Mouse (Mus musculus): ENCODE results near the gene Akap8. TPM values are rescaled to one million over a fixed set of nuclear protein-coding genes. Genes with fewer than 3 reads are reported as not detected.
A peak's percentile ranks its signal among the peaks of the same experiment; 100 is the strongest.

Akap8 gene
- total RNA-seq (2021) = 10 to 100 TPM; 29.3 to 30.5 TPM
- long read RNA-seq, experiment 1, transcript Akap8-201 (14 exons, 3,731 nt) = major isoform, 10 of 14 reads
- long read RNA-seq, experiment 1, partial matches to known transcripts = 2 of 14 reads
- long read RNA-seq, experiment 1, other reads (novel, unspliced or antisense) = 2 of 14 reads
- long read RNA-seq, experiment 2, transcript Akap8-201 (14 exons, 3,731 nt) = major isoform, 13 of 22 reads
- long read RNA-seq, experiment 2, partial matches to known transcripts = 2 of 22 reads
- long read RNA-seq, experiment 2, other reads (novel, unspliced or antisense) = 6 of 22 reads

DNA sequence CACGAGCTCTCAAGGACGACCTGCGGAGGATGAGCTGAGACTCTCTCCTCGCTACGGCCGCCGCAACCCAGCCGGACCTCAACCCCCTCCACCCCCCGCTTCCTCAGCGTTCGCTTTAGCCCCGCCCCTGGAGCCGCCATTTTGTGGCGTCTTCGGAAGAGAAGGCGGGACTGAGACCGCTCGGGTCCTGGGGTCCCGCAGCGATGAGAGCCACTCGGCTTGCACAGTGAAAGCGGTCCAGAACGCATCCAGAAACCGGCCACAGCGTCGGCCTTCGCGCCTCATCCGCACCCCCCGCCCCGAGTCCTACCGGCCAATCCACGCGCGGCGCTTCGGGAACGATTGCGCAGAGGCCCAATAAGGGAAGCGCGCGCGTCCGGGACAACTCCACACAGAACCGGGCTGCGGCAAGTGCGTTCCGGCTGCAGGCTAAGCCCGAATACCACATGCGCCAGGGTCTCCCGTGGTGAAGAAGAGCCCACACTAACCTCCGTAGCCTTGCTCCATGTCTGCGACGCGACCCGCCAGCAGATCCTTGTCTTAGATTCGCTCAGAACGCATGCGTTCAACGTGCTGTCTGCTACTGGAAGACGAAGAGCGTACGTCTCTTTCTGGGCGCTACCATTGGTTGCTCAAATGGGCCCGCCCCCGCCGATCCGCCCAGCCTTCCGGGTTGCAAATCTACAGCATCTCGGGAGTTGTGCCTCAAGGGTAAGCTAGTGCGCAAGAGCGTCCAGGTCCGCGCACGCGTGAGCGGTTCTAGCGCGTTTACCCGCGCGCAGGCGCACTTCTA is at the start of gene Akap8:
Gene Akap8, minus strand, starts transcription at position 642 of the 793 bp plus-strand sequence.
- DNase-seq = peak; percentile 98
- intact Hi-C loops (cut with DNase I; ENCODE audit: low total_unique reads) = no loop called here

DNA sequence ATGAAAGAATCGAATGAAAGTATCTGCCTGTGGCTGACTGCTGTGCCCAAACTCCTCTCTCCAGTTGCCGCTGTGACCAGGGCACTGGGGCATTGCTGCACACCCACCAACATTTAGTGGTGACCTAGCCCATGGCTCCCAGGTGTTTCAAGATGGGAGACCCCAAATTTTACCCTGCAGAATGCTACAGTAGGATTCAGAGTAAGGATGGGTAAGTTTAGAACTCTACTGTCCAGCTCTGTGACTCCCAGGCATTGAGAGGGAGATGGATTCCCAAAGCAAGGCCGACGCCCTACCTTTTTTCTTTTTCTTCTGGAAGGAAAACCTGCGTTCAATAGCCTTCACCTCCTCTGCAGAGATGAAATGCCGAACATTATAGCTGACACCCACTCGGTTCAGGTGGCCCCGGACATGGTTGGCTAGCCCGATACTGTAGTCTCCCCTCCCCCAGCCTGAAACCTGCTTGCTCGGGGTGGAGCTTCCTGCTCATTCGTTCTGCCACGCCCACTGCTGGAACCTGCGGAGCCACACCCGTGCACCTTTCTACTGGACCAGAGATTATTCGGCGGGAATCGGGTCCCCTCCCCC is 48.0 kb upstream of the Akap8 start:
- intact Hi-C loops (cut with DNase I; ENCODE audit: low total_unique reads) = no loop called here
- DNase-seq = no peak

- no peak for DNase-seq
- intact Hi-C loops (cut with DNase I; ENCODE audit: low total_unique reads) = no loop called here
These were observed 46.7 kb upstream of the Akap8 start for GRCm38 (mm10) chr17:32367706-32368105.

DNA sequence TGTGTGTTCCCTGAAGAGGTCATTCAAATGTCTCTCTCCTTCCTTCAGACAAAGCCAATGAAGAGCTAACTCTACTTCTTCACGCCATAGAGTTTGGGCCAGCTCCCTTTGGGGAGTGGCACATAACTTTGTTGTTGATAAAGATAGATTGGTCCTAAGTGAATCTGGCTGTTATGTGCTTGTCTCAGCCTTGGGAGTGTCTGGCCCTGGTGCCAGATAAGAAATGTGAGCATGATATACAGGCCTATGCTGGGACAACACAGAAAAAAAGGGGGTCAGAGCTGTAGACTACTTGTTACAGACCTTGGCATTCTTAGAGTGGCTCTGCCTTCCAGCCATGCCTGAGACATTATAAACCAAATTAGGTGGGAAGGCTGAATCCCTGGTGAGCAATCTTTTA is 44.3 kb upstream of the Akap8 start:
- DNase-seq = no peak
- intact Hi-C loops (cut with DNase I; ENCODE audit: low total_unique reads) = no loop called here

GRCm38 (mm10) chr17:32364850-32365249 is 43.8 kb upstream of the Akap8 start:
- no peak for DNase-seq

GRCm38 (mm10) chr17:32364331-32364730 is 43.3 kb upstream of the Akap8 start:
- DNase-seq = peak; percentile 92
- intact Hi-C loops (cut with DNase I; ENCODE audit: low total_unique reads) = no loop called here

More at GRCm38 (mm10) chr17:32364850-32365249, 43.8 kb upstream of the Akap8 start:
- intact Hi-C loops (cut with DNase I; ENCODE audit: low total_unique reads) = no loop called here

- no peak for DNase-seq
- intact Hi-C loops (cut with DNase I; ENCODE audit: low total_unique reads) = no loop called here
These were observed 42.8 kb upstream of the Akap8 start for GRCm38 (mm10) chr17:32363821-32364301.

DNA sequence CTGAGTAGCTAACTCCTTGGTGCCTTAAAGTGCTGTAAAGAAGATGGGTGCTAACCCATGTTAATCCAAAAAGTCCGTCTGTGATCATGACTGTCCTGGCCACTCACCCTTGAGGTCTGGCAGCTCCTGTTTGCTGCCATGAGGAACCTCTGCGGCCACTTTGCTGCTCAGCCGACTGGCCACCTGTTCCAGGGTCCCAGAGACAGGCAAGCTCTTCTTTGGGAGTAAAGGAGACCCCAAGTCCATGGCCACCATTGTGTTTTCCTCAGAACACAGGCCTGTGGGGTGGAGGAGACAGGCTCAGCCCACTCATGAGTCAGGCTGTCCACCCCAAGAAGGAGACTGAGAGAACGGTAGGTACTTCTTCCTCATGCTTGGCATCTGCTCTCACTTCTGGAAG is 41.6 kb upstream of the Akap8 start:
- no peak for DNase-seq
- intact Hi-C loops (cut with DNase I; ENCODE audit: low total_unique reads) = no loop called here

DNA sequence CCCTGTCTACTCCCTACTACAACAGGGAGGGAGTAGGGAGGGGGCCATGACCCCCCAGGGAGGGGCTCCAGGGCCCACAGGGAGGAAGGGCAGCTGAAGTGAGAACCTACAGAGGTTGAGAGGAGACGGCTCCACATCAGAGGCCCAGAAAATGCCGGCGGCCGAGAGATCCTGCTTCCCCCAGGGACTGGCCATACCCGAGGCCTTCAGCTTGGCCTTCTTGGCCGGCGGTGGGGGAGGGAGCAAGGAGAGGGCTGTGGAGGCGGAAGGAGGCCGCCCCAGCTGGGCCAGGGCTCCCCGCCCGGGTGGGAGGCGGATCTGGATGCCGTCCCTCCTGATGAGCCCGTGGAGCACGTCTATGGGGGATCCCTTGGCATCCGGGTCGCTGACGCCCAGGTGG is 38.9 kb upstream of the Akap8 start:
- no peak for DNase-seq
- intact Hi-C loops (cut with DNase I; ENCODE audit: low total_unique reads) = no loop called here

GRCm38 (mm10) chr17:32358943-32359340 is 37.9 kb upstream of the Akap8 start:
- no peak for DNase-seq
- intact Hi-C loops (cut with DNase I; ENCODE audit: low total_unique reads) = no loop called here

- intact Hi-C loops (cut with DNase I; ENCODE audit: low total_unique reads) = no loop called here
- DNase-seq = no peak
These were observed 37.3 kb upstream of the Akap8 start for GRCm38 (mm10) chr17:32358192-32358942.

DNA sequence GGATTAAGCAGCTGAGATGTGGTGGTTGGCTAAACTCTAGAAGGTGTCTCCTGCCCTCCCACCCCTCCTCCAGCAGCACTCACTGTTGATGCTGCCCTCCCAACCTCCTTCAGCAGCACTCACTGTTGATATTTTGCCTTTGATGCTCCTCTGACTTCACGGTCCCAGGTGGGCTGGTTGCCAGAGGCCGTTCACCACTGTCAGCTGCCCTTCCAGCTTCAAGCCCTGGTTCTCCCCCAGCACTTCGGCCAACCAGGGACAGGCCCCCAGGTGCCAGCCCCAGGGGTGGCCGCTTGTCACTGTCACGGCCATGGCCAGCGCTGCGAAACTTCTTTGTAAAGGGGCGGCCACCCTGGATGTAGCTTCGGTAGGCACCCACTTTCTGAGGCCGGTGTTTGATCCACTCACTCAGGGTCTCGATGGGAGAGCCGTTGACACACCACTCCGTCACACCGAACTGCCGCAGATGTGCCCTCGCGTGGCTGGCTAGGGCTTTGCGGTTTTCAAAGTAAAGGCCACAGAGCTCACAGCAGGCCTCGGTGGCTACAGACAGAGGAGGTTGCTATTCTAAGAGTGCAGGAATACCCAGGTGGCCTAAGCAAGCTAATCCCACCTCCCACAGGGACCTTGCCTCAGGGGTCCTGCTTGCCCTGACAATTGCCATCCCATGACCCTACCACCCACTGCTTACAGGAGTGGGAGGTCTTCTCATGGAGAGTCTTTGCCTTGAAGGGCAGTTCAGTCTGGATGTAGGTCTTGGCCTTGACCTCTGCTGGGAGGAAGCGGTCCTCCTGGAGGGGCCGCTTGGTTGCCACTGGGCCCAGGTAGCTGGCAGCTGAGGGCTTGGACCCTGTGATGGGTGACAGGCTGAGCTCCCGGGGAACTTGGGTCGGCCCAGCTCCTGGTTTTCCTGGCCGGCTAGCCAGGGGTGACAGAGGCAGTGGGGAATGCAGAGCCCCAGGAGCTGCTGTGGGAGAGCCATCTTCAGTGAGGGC is 36.0 kb upstream of the Akap8 start:
- DNase-seq = no peak

DNA sequence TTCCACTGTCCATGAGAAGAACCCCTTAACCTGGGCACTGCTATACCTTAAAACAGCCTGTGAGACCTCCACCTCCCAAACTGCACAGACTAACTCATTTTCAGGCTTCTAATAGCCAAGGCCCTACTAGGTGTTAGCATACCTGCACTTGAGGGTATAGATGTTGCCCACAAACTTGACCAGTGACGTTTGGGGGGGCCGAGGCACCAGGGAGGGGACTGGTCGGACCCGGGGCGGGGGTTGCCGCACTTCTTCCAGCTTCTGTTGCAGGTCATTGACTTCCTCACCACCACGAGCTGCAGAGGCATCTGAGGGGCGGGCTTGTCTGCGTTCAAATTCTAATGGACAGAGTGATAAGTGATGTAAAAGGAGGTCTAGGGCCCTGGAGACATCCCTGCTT is 35.2 kb upstream of the Akap8 start:
- intact Hi-C loops (cut with DNase I; ENCODE audit: low total_unique reads) = no loop called here

More for the DNA sequence above, 36.0 kb upstream of the Akap8 start:
- intact Hi-C loops (cut with DNase I; ENCODE audit: low total_unique reads) = no loop called here

DNA sequence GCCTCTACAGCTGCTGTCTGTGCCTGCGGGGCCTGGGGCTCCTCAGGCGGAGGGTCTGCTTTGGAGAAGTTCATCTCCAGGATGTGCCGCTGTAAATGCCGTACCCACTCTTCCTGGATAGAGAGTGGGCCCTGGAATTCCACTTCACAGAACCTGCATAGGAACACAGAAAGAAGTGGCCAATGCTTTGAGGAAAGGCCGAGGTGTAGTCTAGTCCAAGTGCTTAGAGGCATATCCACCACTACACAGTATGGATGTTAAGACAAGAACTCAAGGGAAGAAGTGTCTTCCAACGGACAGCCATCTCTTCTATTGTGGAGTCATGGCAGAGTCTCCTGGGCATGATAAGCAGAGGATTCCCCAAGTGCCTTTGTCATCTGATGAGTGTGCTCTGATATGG is 34.0 kb upstream of the Akap8 start:
- intact Hi-C loops (cut with DNase I; ENCODE audit: low total_unique reads) = no loop called here
- no peak for DNase-seq

More for the DNA sequence above, 35.2 kb upstream of the Akap8 start:
- no peak for DNase-seq

- no peak for DNase-seq
- intact Hi-C loops (cut with DNase I; ENCODE audit: low total_unique reads) = loop anchor here (5.0 kb wide), 1 partner anchor 138 kb away; no protein-coding TSS in a partner anchor
These were observed 33.2 kb upstream of the Akap8 start for GRCm38 (mm10) chr17:32354211-32354610.

DNA sequence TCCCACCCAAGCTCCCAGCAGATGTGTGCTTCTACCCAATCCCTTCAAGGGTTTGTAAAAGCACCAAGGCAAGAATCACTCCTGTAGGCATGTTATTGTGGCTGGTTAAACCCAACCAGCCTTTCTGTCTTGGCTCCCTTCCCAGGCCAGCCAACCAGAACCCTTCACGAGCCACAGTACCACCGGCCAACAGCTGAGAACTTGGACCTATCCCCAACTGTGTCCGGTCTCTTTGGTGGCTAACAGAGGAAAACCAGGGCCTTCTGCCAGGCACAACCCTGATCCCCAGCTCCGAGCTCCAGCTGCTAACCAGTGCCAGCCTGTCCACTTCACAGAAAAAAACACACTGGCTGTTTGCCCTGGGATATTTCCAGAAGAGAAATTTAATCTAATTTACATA is 32.7 kb upstream of the Akap8 start:
- intact Hi-C loops (cut with DNase I; ENCODE audit: low total_unique reads) = loop anchor here (5.0 kb wide), 1 partner anchor 139 kb away; no protein-coding TSS in a partner anchor
- peak; percentile 82 for DNase-seq

DNA sequence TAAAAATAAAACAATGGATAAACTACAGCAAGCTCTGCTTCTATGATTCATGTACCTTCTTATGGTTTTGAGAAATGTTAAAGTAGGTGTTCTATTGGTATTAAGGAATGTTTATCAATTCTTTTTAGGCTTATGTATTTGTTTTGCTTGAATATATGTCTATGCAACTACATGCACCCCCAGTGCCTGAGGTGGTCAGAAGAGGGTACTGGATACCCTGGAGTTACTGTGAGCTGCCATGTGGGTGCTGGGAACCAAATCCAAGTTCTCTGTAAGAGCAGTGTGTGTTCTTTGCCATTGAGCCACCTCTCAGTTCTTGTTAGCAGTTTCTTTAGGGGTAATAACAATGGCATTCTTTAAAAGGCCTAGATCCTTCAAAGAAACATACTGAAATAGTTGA is 30.7 kb upstream of the Akap8 start:
- DNase-seq = no peak
- intact Hi-C loops (cut with DNase I; ENCODE audit: low total_unique reads) = loop anchor here (5.0 kb wide), 1 partner anchor 141 kb away; no protein-coding TSS in a partner anchor

DNA sequence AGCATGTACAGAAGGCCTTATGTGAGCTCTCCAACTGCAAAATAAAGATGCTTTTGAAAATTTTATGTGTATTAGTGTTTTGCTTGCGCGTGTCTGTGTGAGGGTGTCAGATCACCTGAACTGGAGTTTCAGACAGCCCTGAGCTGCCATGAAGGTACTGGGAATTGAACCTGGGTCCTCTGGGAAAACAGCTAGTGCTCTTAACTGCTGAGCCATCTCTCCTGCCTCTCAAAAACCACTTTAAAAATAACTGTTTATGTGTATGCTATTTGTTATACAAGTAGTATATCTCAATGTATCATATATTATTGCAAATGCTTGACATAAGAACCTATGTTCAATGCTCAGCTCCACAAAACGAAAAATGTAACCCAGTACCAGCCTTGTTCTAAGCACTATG is 30.2 kb upstream of the Akap8 start:
- intact Hi-C loops (cut with DNase I; ENCODE audit: low total_unique reads) = loop anchor here (5.0 kb wide), 1 partner anchor 141 kb away; no protein-coding TSS in a partner anchor
- DNase-seq = no peak
